Mouse (Mus musculus): ENCODE measurements around the gene Pde11a. TPM values are rescaled to one million over a fixed set of nuclear protein-coding genes. Genes with fewer than 3 reads are reported as not detected.

Gene Pde11a
- polyA plus RNA-seq, 1 experiment, result 0.83 TPM

- no peaks in the 10 kb centered on the region for H3K36me3 ChIP-seq (ENCODE audit: control insufficient read depth, insufficient read depth, low read length)
- WGBS, result 68% methylated on average over 1 of the region's 1 CpGs
- peak; percentile 60 for DNase-seq
- H3K27me3 ChIP-seq (replicated peaks; ENCODE audit: control insufficient read depth, insufficient read depth, low read length), result no peaks in the 10 kb centered on the region
- H3K4me1 ChIP-seq (ENCODE audit: control insufficient read depth, insufficient read depth, low read length), result no peaks in the 10 kb centered on the region
- no peak overlapping the region for H3K27ac ChIP-seq (ENCODE audit: insufficient read depth, low read depth, low read length)
- TF ChIP-seq POLR2A (IDR thresholded peaks at IDR 0.05; ENCODE audit: low read depth, low read length) (no peak), CTCF (conservative IDR thresholded peaks at IDR 0.05; ENCODE audit: insufficient read depth, insufficient read length, low read depth, low read length) (no peak)
- H3K4me3 ChIP-seq (ENCODE audit: insufficient read depth, low read depth, low read length), result no peak overlapping the region
These were observed 222.9 kb downstream of the Pde11a start for GRCm38 (mm10) chr2:76115696-76116095.

- no peaks in the 10 kb centered on the region for H3K4me1 ChIP-seq (ENCODE audit: control insufficient read depth, insufficient read depth, low read length)
- no peaks in the 10 kb centered on the region for H3K36me3 ChIP-seq (ENCODE audit: control insufficient read depth, insufficient read depth, low read length)
- DNase-seq, result no peak
- H3K27me3 ChIP-seq (replicated peaks; ENCODE audit: control insufficient read depth, insufficient read depth, low read length), result no peaks in the 10 kb centered on the region
- H3K27ac ChIP-seq (ENCODE audit: insufficient read depth, low read depth, low read length), result no peak overlapping the region
- TF ChIP-seq CTCF (conservative IDR thresholded peaks at IDR 0.05; ENCODE audit: insufficient read depth, insufficient read length, low read depth, low read length) (peak; percentile 83), POLR2A (IDR thresholded peaks at IDR 0.05; ENCODE audit: low read depth, low read length) (no peak)
- H3K4me3 ChIP-seq (ENCODE audit: insufficient read depth, low read depth, low read length), result no peak overlapping the region
- WGBS, result 14% methylated on average over 6 of the region's 6 CpGs
These were observed 223.8 kb downstream of the Pde11a start for GRCm38 (mm10) chr2:76114734-76115133.

GRCm38 (mm10) chr2:76109653-76110052, 228.9 kb downstream of the Pde11a start:
- Histone ChIP-seq H3K4me3 (ENCODE audit: insufficient read depth, low read depth, low read length) (no peak overlapping the region), H3K27ac (ENCODE audit: insufficient read depth, low read depth, low read length) (no peak overlapping the region), H3K4me1 (ENCODE audit: control insufficient read depth, insufficient read depth, low read length) (no peaks in the 10 kb centered on the region), H3K27me3 (replicated peaks; ENCODE audit: control insufficient read depth, insufficient read depth, low read length) (no peaks in the 10 kb centered on the region), H3K36me3 (ENCODE audit: control insufficient read depth, insufficient read depth, low read length) (no peaks in the 10 kb centered on the region)
- TF ChIP-seq CTCF (conservative IDR thresholded peaks at IDR 0.05; ENCODE audit: insufficient read depth, insufficient read length, low read depth, low read length) (no peak), POLR2A (IDR thresholded peaks at IDR 0.05; ENCODE audit: low read depth, low read length) (no peak)
- WGBS, result 44% methylated on average over 8 of the region's 8 CpGs
- no peak for DNase-seq

- Histone ChIP-seq H3K27me3 (replicated peaks; ENCODE audit: control insufficient read depth, insufficient read depth, low read length) (no peaks in the 10 kb centered on the region), H3K27ac (ENCODE audit: insufficient read depth, low read depth, low read length) (no peak overlapping the region), H3K4me3 (ENCODE audit: insufficient read depth, low read depth, low read length) (no peak overlapping the region), H3K36me3 (ENCODE audit: control insufficient read depth, insufficient read depth, low read length) (no peaks in the 10 kb centered on the region), H3K4me1 (ENCODE audit: control insufficient read depth, insufficient read depth, low read length) (no peaks in the 10 kb centered on the region)
- no peak; the same call in 1 of the 2 replicates for TF ChIP-seq CTCF (conservative IDR thresholded peaks at IDR 0.05; ENCODE audit: insufficient read depth, insufficient read length, low read depth, low read length)
- TF ChIP-seq POLR2A (IDR thresholded peaks at IDR 0.05; ENCODE audit: low read depth, low read length), result no peak
- 33% methylated on average over 14 of the region's 14 CpGs for WGBS
- peak; percentile 26 for DNase-seq
These were observed 236.5 kb downstream of the Pde11a start for GRCm38 (mm10) chr2:76101889-76102602.

- DNase-seq, result no peak
- TF ChIP-seq POLR2A (IDR thresholded peaks at IDR 0.05; ENCODE audit: low read depth, low read length), result no peak
- TF ChIP-seq CTCF (conservative IDR thresholded peaks at IDR 0.05; ENCODE audit: insufficient read depth, insufficient read length, low read depth, low read length), result no peak
- WGBS, result 75% methylated on average over 9 of the region's 9 CpGs
- Histone ChIP-seq H3K27ac (ENCODE audit: insufficient read depth, low read depth, low read length) (no peak overlapping the region), H3K4me1 (ENCODE audit: control insufficient read depth, insufficient read depth, low read length) (no peaks in the 10 kb centered on the region), H3K4me3 (ENCODE audit: insufficient read depth, low read depth, low read length) (no peak overlapping the region), H3K36me3 (ENCODE audit: control insufficient read depth, insufficient read depth, low read length) (no peaks in the 10 kb centered on the region), H3K27me3 (replicated peaks; ENCODE audit: control insufficient read depth, insufficient read depth, low read length) (no peaks in the 10 kb centered on the region)
These were observed 238.0 kb downstream of the Pde11a start for GRCm38 (mm10) chr2:76100597-76100996.

GRCm38 (mm10) chr2:76099726-76100347, 238.7 kb downstream of the Pde11a start:
- TF ChIP-seq POLR2A (IDR thresholded peaks at IDR 0.05; ENCODE audit: low read depth, low read length), result no peak
- TF ChIP-seq CTCF (conservative IDR thresholded peaks at IDR 0.05; ENCODE audit: insufficient read depth, insufficient read length, low read depth, low read length), result no peak
- Histone ChIP-seq H3K4me1 (ENCODE audit: control insufficient read depth, insufficient read depth, low read length) (no peaks in the 10 kb centered on the region), H3K27ac (ENCODE audit: insufficient read depth, low read depth, low read length) (no peak overlapping the region), H3K36me3 (ENCODE audit: control insufficient read depth, insufficient read depth, low read length) (no peaks in the 10 kb centered on the region), H3K4me3 (ENCODE audit: insufficient read depth, low read depth, low read length) (no peak overlapping the region), H3K27me3 (replicated peaks; ENCODE audit: control insufficient read depth, insufficient read depth, low read length) (no peaks in the 10 kb centered on the region)
- DNase-seq, result no peak
- 77% methylated on average over 9 of the region's 9 CpGs for WGBS

- no peaks in the 10 kb centered on the region for H3K27me3 ChIP-seq (replicated peaks; ENCODE audit: control insufficient read depth, insufficient read depth, low read length)
- no peaks in the 10 kb centered on the region for H3K4me1 ChIP-seq (ENCODE audit: control insufficient read depth, insufficient read depth, low read length)
- TF ChIP-seq POLR2A (IDR thresholded peaks at IDR 0.05; ENCODE audit: low read depth, low read length), result no peak
- H3K27ac ChIP-seq (ENCODE audit: insufficient read depth, low read depth, low read length), result no peak overlapping the region
- H3K4me3 ChIP-seq (ENCODE audit: insufficient read depth, low read depth, low read length), result no peak overlapping the region
- H3K36me3 ChIP-seq (ENCODE audit: control insufficient read depth, insufficient read depth, low read length), result no peaks in the 10 kb centered on the region
- 24% methylated on average over 8 of the region's 8 CpGs for WGBS
- DNase-seq, result peak; percentile 73
These were observed 240.2 kb downstream of the Pde11a start for GRCm38 (mm10) chr2:76098381-76098780.
